Mouse (Mus musculus): ENCODE results near the gene 9430015G10Rik.

- TF ChIP-seq CTCF (conservative IDR thresholded peaks at IDR 0.05; ENCODE audit: low read length), result no peak
- TF ChIP-seq NANOG (IDR thresholded peaks at IDR 0.05; ENCODE audit: borderline replicate concordance, low read length), result no peak
Measured at GRCm38 (mm10) chr4:156092765-156093164, 17.0 kb upstream of the 9430015G10Rik start.
